Mouse (Mus musculus) embryo, embryonic 9.5 days (tissue): ENCODE results near the gene Exosc3.
A peak's percentile ranks its signal among the peaks of the same experiment; 100 is the strongest.

Experiments
- DNase-seq: peaks from one replicate; pipeline ENCODE4 v3.0.0-alpha.2; 2017; ENCODE audit errors: extremely low spot score

The Exosc3 gene

DNA sequence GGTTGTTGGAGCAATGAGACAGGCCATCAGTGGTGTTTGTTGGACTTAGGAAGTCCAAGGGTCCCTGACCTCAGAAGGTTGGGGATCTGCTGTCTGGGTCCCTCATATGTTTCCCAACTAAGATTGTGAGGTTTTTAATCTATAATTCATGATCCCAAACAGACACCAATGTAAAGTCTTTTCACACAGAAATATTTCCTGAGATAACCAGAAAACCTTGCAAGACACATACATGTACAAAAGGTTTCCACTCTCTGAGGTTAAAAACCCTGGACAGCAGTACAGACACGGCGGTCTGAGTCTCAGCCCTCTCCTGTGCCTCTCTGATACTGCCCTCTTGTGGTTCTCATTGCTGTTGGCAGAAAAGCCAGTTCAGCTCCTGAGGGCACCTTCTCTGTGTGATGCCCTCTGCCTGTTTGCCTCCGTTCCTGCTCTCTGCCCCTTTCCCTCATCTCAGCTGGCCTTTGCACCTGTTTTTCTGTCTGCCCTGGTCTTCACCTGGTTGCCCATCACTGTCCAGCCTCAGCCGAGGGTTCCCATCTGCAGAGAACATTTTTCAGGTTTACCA lies 62.5 kb downstream of the Exosc3 start:
- DNase-seq: peak; percentile 69

DNA sequence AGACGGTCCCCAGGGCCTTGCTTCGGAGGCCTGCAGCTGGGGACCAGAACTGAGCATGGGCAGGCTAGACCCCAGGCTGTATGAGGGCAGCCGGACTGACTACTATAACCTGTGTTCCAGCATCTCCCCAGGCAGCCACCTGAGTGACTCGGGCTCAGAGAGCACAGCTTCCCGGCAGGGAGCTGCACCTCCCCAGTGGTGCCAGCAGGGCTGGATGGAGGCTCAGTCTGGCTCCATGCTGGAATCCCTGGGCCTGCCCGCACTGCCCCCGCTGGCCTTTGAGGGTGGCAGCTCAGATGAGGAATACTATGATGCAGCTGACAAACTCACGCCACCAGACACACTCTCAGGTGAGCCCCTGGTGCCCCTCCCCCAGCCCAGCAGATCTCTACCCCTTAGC lies 63.2 kb downstream of the Exosc3 start:
- DNase-seq: no peak

DNA sequence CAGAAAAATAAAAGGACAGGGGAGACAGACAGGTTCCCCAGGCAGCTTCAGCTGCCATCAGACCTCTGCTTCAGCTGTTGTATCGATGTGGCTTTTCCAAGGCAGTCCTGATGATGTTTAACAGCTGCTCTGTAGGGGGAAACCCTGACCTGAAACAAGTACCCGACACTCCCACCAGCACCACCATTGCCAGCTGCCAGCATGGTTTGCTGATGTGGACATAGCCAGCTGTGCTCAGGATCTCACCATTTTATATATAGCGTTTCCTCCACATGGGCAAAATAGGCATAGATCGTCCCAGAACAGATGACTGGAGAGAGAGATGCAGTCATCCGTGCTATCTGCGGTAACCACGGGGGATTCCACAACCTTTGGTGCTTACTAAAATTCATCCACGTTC lies 66.8 kb downstream of the Exosc3 start:
- DNase-seq: no peak

DNA sequence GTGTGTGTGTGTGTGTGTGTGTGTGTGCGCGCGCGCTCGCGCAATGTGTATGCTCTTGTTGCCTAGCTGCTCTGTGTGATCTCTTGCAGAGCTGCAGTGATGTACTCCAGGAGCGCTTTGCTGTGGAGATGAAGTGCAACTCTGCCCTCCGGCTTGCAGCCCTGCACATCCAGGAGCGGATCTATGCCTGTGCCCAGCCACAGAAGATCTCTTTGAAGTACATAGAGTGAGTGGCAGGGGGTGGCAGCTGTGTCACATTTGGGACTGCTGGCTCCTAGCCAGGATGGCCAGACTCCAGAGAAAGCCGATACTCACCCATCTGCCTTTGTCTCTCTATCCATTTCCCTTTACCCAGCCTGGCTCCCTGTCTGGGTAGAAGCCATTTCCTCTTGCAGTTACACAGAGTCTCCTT lies 71.5 kb downstream of the Exosc3 start:
- DNase-seq: no peak

DNA sequence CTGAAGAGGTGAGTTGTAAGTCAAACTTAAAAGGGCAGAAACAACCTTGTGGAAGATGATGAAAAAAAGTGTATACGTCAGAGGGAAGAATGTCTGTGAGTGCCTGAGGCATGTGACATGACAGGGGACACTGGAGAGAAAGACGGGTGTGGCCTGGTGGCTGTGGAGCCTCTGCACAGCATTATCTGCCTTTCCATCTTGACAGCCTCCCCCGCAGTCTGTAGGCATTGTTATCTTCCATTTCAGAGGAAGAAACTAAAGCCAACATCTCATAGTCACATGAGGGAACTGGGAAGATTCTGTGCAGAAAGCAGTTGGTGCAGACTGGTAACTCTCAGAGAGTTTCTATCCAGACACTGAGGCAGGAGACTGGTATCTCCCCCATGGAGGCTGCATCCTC lies 74.6 kb downstream of the Exosc3 start:
- DNase-seq: no peak
